Mouse (Mus musculus): ENCODE data around the gene Npnt.

- TF ChIP-seq CTCF (IDR thresholded peaks at IDR 0.05; ENCODE audit: low read depth) = no peak
- no peak for TF ChIP-seq EP300 (IDR thresholded peaks at IDR 0.05; ENCODE audit: low read depth)
Measured at GRCm38 (mm10) chr3:132839516-132839915, 110.6 kb downstream of the Npnt start.

All from liver, embryonic 14.5 days (tissue).